Mouse (Mus musculus) CH12.LX (cell line): ENCODE results near the gene Sp100. TPM values are rescaled to one million over a fixed set of nuclear protein-coding genes. Genes with fewer than 3 reads are reported as not detected.

Experiments
- DNase-seq: peaks from one replicate; pipeline ENCODE4 v3.0.0-alpha.2; 2013; ENCODE audit errors: extremely low read depth
- H3K27ac ChIP-seq: 2 replicates; pipeline ENCODE4 v1.5.1; 2012; ENCODE audit warnings: low read depth, mild to moderate bottlenecking, control low read depth, moderate library complexity; ENCODE audit not compliant: insufficient read depth
- H3K27me3 ChIP-seq: replicated peaks from 2 replicates; pipeline ENCODE3; 2012; ENCODE audit warnings: inconsistent platforms
- H3K36me3 ChIP-seq, 2 experiments: replicated peaks in 1 of 2; 2 replicates each; pipeline versions ENCODE3 to v1.6.1; 2012; ENCODE audit warnings: inconsistent platforms in 1 of 2, low read length in 1 of 2, mild to moderate bottlenecking in 1 of 2, mixed read lengths in 1 of 2, moderate library complexity in 1 of 2; ENCODE audit not compliant: control insufficient read depth in 1 of 2, insufficient read depth in 1 of 2
- H3K4me1 ChIP-seq, 2 experiments: 2 replicates each; pipeline ENCODE4 v1.6.1; 2012; ENCODE audit warnings: inconsistent platforms in 1 of 2, moderate library complexity in 1 of 2; ENCODE audit not compliant: insufficient read depth in 2 of 2, control insufficient read depth in 1 of 2
- H3K4me2 ChIP-seq: 2 replicates; pipeline ENCODE4 v1.6.1; 2012; ENCODE audit warnings: low read depth, mild to moderate bottlenecking, control low read depth; ENCODE audit not compliant: poor library complexity, insufficient read depth, severe bottlenecking
- H3K4me3 ChIP-seq, 3 experiments: fragments of 150-350 bp in 1 of 3; sonication (generic) in 1 of 3; replicated peaks in 1 of 3; 2 replicates each; pipeline versions ENCODE3 to v1.5.1; 2011 to 2012; ENCODE audit warnings: low read depth in 2 of 3, low read length in 2 of 3, mild to moderate bottlenecking in 2 of 3, moderate library complexity in 2 of 3, control low read depth in 1 of 3, improper control_type of control experiment in 1 of 3, inconsistent platforms in 1 of 3, mixed read lengths in 1 of 3; ENCODE audit not compliant: poor library complexity in 1 of 3
- H3K79me2 ChIP-seq: replicated peaks from 2 replicates; pipeline ENCODE4 v1.6.1; 2012; ENCODE audit warnings: mild to moderate bottlenecking, moderate library complexity; ENCODE audit not compliant: control insufficient read depth, poor library complexity, insufficient read depth, severe bottlenecking; ENCODE audit errors: extremely low read depth
- H3K9ac ChIP-seq: 2 replicates; pipeline ENCODE4 v1.6.1; 2012; ENCODE audit warnings: low read depth, mild to moderate bottlenecking, control low read depth, moderate library complexity; ENCODE audit not compliant: insufficient read depth
- H3K9me3 ChIP-seq: replicated peaks from 2 replicates; pipeline ENCODE3; 2012; ENCODE audit warnings: low read length, inconsistent platforms, mixed read lengths
- BHLHE40 ChIP-seq: IDR thresholded peaks from 2 replicates; pipeline ENCODE4 v1.6.1; 2011; ENCODE audit warnings: mild to moderate bottlenecking, low read depth, low read length, improper control_type of control experiment
- CHD1 ChIP-seq: IDR thresholded peaks from 2 replicates; pipeline ENCODE4 v1.6.1; 2012; ENCODE audit warnings: low read depth, low read length, improper control_type of control experiment, inconsistent platforms
- CHD2 ChIP-seq: IDR thresholded peaks from 2 replicates; pipeline ENCODE4 v1.6.1; 2011; ENCODE audit warnings: low read length, improper control_type of control experiment
- CTCF ChIP-seq, 2 experiments: IDR thresholded peaks in 1 of 2; conservative IDR thresholded peaks in 1 of 2; 2 replicates each; pipeline ENCODE4 v1.5.1; 2011 to 2012; ENCODE audit warnings: low read depth in 2 of 2, low read length in 2 of 2, improper control_type of control experiment in 1 of 2, inconsistent platforms in 1 of 2, mild to moderate bottlenecking in 1 of 2, moderate library complexity in 1 of 2
- E2F4 ChIP-seq: IDR thresholded peaks from 2 replicates; pipeline ENCODE4 v1.6.1; 2011; ENCODE audit warnings: low read depth, low read length, improper control_type of control experiment; ENCODE audit not compliant: insufficient replicate concordance
- ELF1 ChIP-seq: IDR thresholded peaks from 2 replicates; pipeline ENCODE4 v1.6.1; 2014; ENCODE audit warnings: low read depth, mild to moderate bottlenecking, inconsistent platforms, low read length, improper control_type of control experiment
- EP300 ChIP-seq: IDR thresholded peaks from 2 replicates; pipeline ENCODE4 v1.6.1; 2011; ENCODE audit warnings: low read length, improper control_type of control experiment
- ETS1 ChIP-seq: conservative IDR thresholded peaks from 2 replicates; pipeline ENCODE4 v1.6.1; 2012; ENCODE audit warnings: low read depth, mild to moderate bottlenecking, inconsistent platforms, low read length, improper control_type of control experiment, moderate library complexity
- GABPA ChIP-seq: IDR thresholded peaks from 2 replicates; pipeline ENCODE4 v1.6.1; 2012; ENCODE audit warnings: low read depth, low read length, improper control_type of control experiment, inconsistent platforms; ENCODE audit not compliant: insufficient replicate concordance
- HCFC1 ChIP-seq: IDR thresholded peaks from 2 replicates; pipeline ENCODE4 v1.6.1; 2012; ENCODE audit warnings: low read depth, mild to moderate bottlenecking, inconsistent platforms, low read length, improper control_type of control experiment
- IRF4 ChIP-seq: IDR thresholded peaks from 2 replicates; pipeline ENCODE4 v1.6.1; 2014; ENCODE audit warnings: low read depth, mild to moderate bottlenecking, inconsistent platforms, low read length, improper control_type of control experiment
- JUN ChIP-seq: IDR thresholded peaks from 2 replicates; pipeline ENCODE4 v1.6.1; 2011; ENCODE audit warnings: low read depth, mild to moderate bottlenecking, low read length, improper control_type of control experiment, moderate library complexity; ENCODE audit not compliant: insufficient read depth
- JUND ChIP-seq: conservative IDR thresholded peaks from 2 replicates; pipeline ENCODE4 v1.6.1; 2011; ENCODE audit warnings: low read depth, low read length, improper control_type of control experiment
- KAT2A ChIP-seq: IDR thresholded peaks from 2 replicates; pipeline ENCODE4 v1.6.1; 2012; ENCODE audit warnings: low read length, improper control_type of control experiment, inconsistent platforms; ENCODE audit not compliant: insufficient replicate concordance
- MAFK ChIP-seq: IDR thresholded peaks from 2 replicates; pipeline ENCODE4 v1.6.1; 2011; ENCODE audit warnings: low read length, improper control_type of control experiment; ENCODE audit not compliant: insufficient replicate concordance
- MAX ChIP-seq: IDR thresholded peaks from 2 replicates; pipeline ENCODE4 v1.6.1; 2011; ENCODE audit warnings: low read length, improper control_type of control experiment
- MAZ ChIP-seq: IDR thresholded peaks from 2 replicates; pipeline ENCODE4 v1.6.1; 2012; ENCODE audit warnings: low read depth, mild to moderate bottlenecking, inconsistent platforms, low read length, improper control_type of control experiment, moderate library complexity
- MEF2A ChIP-seq: IDR thresholded peaks from 2 replicates; pipeline ENCODE4 v1.6.1; 2014; ENCODE audit warnings: low read depth, mild to moderate bottlenecking, inconsistent platforms, low read length, improper control_type of control experiment, borderline replicate concordance
- MXI1 ChIP-seq: IDR thresholded peaks from 2 replicates; pipeline ENCODE4 v1.6.1; 2011; ENCODE audit warnings: mild to moderate bottlenecking, low read depth, low read length, improper control_type of control experiment
- MYC ChIP-seq: IDR thresholded peaks from 2 replicates; pipeline ENCODE4 v1.6.1; 2011; ENCODE audit warnings: low read depth, mild to moderate bottlenecking, improper control_type of control experiment, low read length
- NELFE ChIP-seq: IDR thresholded peaks from 2 replicates; pipeline ENCODE4 v1.6.1; 2011; ENCODE audit warnings: low read depth, low read length, improper control_type of control experiment
- NRF1 ChIP-seq: IDR thresholded peaks from 2 replicates; pipeline ENCODE4 v1.6.1; 2014; ENCODE audit warnings: low read depth, mild to moderate bottlenecking, inconsistent platforms, low read length, improper control_type of control experiment, moderate library complexity
- PAX5 ChIP-seq: IDR thresholded peaks from 2 replicates; pipeline ENCODE4 v1.6.1; 2012; ENCODE audit warnings: low read length, inconsistent platforms, mixed read lengths
- POLR2A ChIP-seq: IDR thresholded peaks from 2 replicates; pipeline ENCODE4 v1.6.1; 2011; ENCODE audit warnings: low read depth, mild to moderate bottlenecking, improper control_type of control experiment, low read length
- POLR2AphosphoS2 ChIP-seq: IDR thresholded peaks from 2 replicates; pipeline ENCODE4 v1.6.1; 2011; ENCODE audit warnings: low read depth, low read length, improper control_type of control experiment
- RAD21 ChIP-seq: IDR thresholded peaks from 2 replicates; pipeline ENCODE4 v1.6.1; 2011; ENCODE audit warnings: low read depth, mild to moderate bottlenecking, low read length, improper control_type of control experiment, moderate library complexity
- RCOR1 ChIP-seq: conservative IDR thresholded peaks from 2 replicates; pipeline ENCODE4 v1.6.1; 2012; ENCODE audit warnings: low read depth, mild to moderate bottlenecking, inconsistent platforms, low read length, improper control_type of control experiment
- SIN3A ChIP-seq: IDR thresholded peaks from 2 replicates; pipeline ENCODE4 v1.6.1; 2012; ENCODE audit warnings: low read length, improper control_type of control experiment, inconsistent platforms
- SMC3 ChIP-seq: IDR thresholded peaks from 2 replicates; pipeline ENCODE4 v1.6.1; 2011; ENCODE audit warnings: low read depth, low read length, improper control_type of control experiment
- TBP ChIP-seq: conservative IDR thresholded peaks from 2 replicates; pipeline ENCODE4 v1.6.1; 2011; ENCODE audit warnings: low read depth, low read length, improper control_type of control experiment
- TCF12 ChIP-seq: IDR thresholded peaks from 2 replicates; pipeline ENCODE4 v1.6.1; 2014; ENCODE audit warnings: low read depth, mild to moderate bottlenecking, inconsistent platforms, low read length, improper control_type of control experiment
- UBTF ChIP-seq: IDR thresholded peaks from 2 replicates; pipeline ENCODE4 v1.6.1; 2012; ENCODE audit warnings: low read depth, mild to moderate bottlenecking, inconsistent platforms, low read length, improper control_type of control experiment, moderate library complexity
- USF1 ChIP-seq: IDR thresholded peaks from 2 replicates; pipeline ENCODE4 v1.6.1; 2014; ENCODE audit warnings: low read depth, mild to moderate bottlenecking, inconsistent platforms, low read length, improper control_type of control experiment
- USF2 ChIP-seq: conservative IDR thresholded peaks from 2 replicates; pipeline ENCODE4 v1.6.1; 2011; ENCODE audit warnings: low read depth, low read length, improper control_type of control experiment
- ZC3H11A ChIP-seq: IDR thresholded peaks from 2 replicates; pipeline ENCODE4 v1.6.1; 2012; ENCODE audit warnings: low read depth, mild to moderate bottlenecking, inconsistent platforms, low read length, improper control_type of control experiment
- ZKSCAN1 ChIP-seq: IDR thresholded peaks from 2 replicates; pipeline ENCODE4 v1.6.1; 2012; ENCODE audit warnings: low read depth, inconsistent platforms, low read length, improper control_type of control experiment, borderline replicate concordance
- ZMIZ1 ChIP-seq: IDR thresholded peaks from 2 replicates; pipeline ENCODE4 v1.6.1; 2012; ENCODE audit warnings: low read depth, mild to moderate bottlenecking, inconsistent platforms, low read length, improper control_type of control experiment
- ZNF384 ChIP-seq: IDR thresholded peaks from 2 replicates; pipeline ENCODE4 v1.6.1; 2012; ENCODE audit warnings: low read depth, low read length, improper control_type of control experiment, inconsistent platforms
- dilution Hi-C: fragments of 300-500 bp; cut with MboI; formaldehyde crosslinking; loops from 2 replicates; pipeline ENCODE4 v1.14.3; 2020; ENCODE audit warnings: low sequenced_read_pairs; ENCODE audit not compliant: extremely low pct_unique_long_range_greater_than_20kb, extremely low pct_ligation_motif_present
- in situ Hi-C: fragments of 300-500 bp; cut with MboI; formaldehyde crosslinking; loops from 3 replicates; pipeline ENCODE4 v1.14.3; 2019; ENCODE audit warnings: low sequenced_read_pairs, low pct_ligation_motif_present, low pct_unique_long_range_greater_than_20kb, mixed read lengths
- polyA plus RNA-seq: library from polyadenylated mRNA; unstranded; fragments of >175 nt; gene quantifications from 2 replicates; pipeline ENCODE4 v1.2.1, GENCODE M21; 2012; ENCODE audit warnings: low read depth; ENCODE audit not compliant: insufficient read length
- total RNA-seq, 2 experiments: library from RNA; depleted of rRNA; stranded (reverse); fragments of 300-350 nt in 1 of 2; fragments of >200 nt in 1 of 2; gene quantifications; 2 replicates each; pipeline ENCODE4 v1.2.3; 2012 to 2014

Sp100 gene
- total and polyA plus RNA-seq, 3 experiments: 24.7 to 74.0 (median 59.5) TPM

DNA sequence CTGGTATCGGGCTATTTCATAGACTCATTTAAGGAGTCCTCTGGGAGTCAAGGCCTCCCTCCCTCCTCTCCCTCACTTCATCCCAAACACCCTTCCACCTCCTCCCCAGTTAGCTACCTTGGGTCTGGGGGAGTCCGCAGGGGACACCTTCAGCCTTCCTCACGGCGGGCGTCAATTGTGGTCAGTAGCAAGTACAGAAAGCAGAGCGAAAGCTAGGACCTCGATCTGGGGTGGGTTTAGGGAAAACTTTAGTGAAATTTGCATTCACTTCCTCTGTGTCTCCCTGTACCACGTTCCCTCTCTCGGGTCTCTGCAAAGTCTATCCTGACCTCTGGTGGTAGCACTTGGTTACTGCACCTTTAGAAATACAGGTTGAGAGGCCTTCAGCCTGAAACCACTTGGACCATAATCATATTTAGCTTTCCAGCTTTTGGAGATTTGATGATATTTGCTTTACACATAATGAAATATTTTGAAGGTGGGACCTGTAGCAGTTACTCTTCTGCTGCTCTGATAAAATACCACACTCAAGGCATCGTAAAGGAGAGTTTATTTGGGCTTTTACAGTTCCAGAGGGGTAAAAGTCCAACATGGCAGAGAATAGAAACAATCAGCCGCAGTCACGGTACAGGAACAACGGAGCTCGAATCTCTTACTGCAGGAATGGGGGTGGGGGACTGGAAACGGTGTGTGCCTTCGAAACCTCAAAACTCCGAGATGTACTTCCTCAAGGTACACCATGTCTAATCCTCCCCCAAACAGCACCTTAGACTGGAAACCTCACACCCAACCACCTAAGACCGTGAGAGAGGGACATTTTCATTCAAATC, 86.8 kb downstream of the Sp100 start:
- dilution Hi-C loops: no loop called here

DNA sequence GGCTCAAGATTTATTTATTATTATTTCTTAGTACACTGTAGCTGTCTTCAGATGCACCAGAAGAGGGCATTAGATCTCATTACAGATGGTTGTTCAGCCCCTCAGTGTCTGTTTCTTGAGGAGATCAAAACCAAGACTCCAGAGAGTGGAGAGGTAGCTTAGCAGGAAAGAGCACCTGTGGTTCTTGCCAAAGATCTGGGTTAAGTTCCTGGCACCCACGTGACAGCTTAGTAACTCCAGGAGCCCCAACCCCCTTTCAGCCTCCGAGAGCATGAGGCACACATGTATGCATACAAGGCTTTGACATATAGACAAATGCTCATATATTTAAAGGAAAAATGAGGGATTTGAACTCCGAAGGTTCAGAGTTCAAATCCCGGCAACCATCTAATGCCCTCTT, 89.2 kb downstream of the Sp100 start:
- no peak overlapping the region for H3K4me3 ChIP-seq
- dilution Hi-C loops (no loop called here), in situ Hi-C loops (no loop called here)
- no peak overlapping the region for H3K9ac ChIP-seq
- no peak overlapping the region for H3K27ac ChIP-seq
- no peak for DNase-seq
- peaks cover 19 to 55% of the 10 kb centered on the region in 2 experiments for H3K4me1 ChIP-seq
- TF ChIP-seq PAX5 (no peak), CTCF (conservative IDR thresholded peaks at IDR 0.05 in 1 of 2, IDR thresholded peaks at IDR 0.05 in 1 of 2; ENCODE audit: low read depth in 2 of 2, low read length in 2 of 2) (0 out of 4 replicates have a peak, but pooled peaks of 1 of the 2 experiments have one; percentile 6), POLR2A (no peak), KAT2A (no peak), ZMIZ1 (no peak), MAX (no peak), E2F4 (no peak), ZNF384 (no peak)
- H3K36me3 ChIP-seq: peaks cover 0 to 22% of the 10 kb centered on the region in 2 experiments
- H3K4me2 ChIP-seq: no peak overlapping the region
- peaks cover 16% of the 10 kb centered on the region for H3K79me2 ChIP-seq
- H3K9me3 ChIP-seq: peaks cover 5% of the 10 kb centered on the region
- H3K27me3 ChIP-seq: no peaks in the 10 kb centered on the region

More for the DNA sequence above, 86.8 kb downstream of the Sp100 start:
- peaks cover 7% of the 10 kb centered on the region for H3K9me3 ChIP-seq
- H3K4me2 ChIP-seq: 0 out of 2 replicates have a peak overlapping the region, but pooled peaks have one; percentile 18
- H3K4me1 ChIP-seq: peaks cover 24 to 56% of the 10 kb centered on the region in 2 experiments
- TF ChIP-seq USF2: 0 out of 2 replicates have a peak, but pooled peaks have one; percentile 7
- TF ChIP-seq BHLHE40: peak; percentile 67
- no peak for TF ChIP-seq KAT2A
- peak; percentile 95 to 96 for TF ChIP-seq CTCF (conservative IDR thresholded peaks at IDR 0.05 in 1 of 2, IDR thresholded peaks at IDR 0.05 in 1 of 2; ENCODE audit: low read depth in 2 of 2, low read length in 2 of 2)
- TF ChIP-seq ZMIZ1: peak; percentile 75
- TF ChIP-seq E2F4: peak; percentile 75; the same call in 1 of the 2 replicates
- TF ChIP-seq GABPA: no peak
- peak; percentile 85 for TF ChIP-seq NELFE
- no peak for TF ChIP-seq ZNF384
- peak; percentile 82 for TF ChIP-seq MEF2A
- TF ChIP-seq MXI1: no peak; the same call in 1 of the 2 replicates
- no peak for TF ChIP-seq MAFK
- peak; percentile 97 for TF ChIP-seq MYC
- no peak; the same call in none of the 2 replicates for TF ChIP-seq RAD21
- TF ChIP-seq ZC3H11A: peak; percentile 96
- no peak for TF ChIP-seq NRF1
- TF ChIP-seq CHD2: peak; percentile 74; the same call in 1 of the 2 replicates
- TF ChIP-seq JUND: no peak; the same call in 1 of the 2 replicates
- TF ChIP-seq ZKSCAN1: no peak
- TF ChIP-seq HCFC1: peak; percentile 62; the same call in 1 of the 2 replicates
- TF ChIP-seq EP300: peak; percentile 56
- TF ChIP-seq MAX: peak; percentile 87
- peak; percentile 92 for TF ChIP-seq POLR2AphosphoS2
- peak; percentile 30; the same call in 1 of the 2 replicates for TF ChIP-seq CHD1
- peak; percentile 96 for TF ChIP-seq SIN3A
- TF ChIP-seq IRF4: peak; percentile 90
- TF ChIP-seq TCF12: peak; percentile 95
- TF ChIP-seq JUN: no peak
- no peak for TF ChIP-seq PAX5
- peak; percentile 18; the same call in 1 of the 2 replicates for TF ChIP-seq ELF1
- TF ChIP-seq TBP: peak; percentile 95
- peak; percentile 87 for TF ChIP-seq POLR2A
- no peak; the same call in 1 of the 2 replicates for TF ChIP-seq MAZ
- peak; percentile 10; the same call in 1 of the 2 replicates for TF ChIP-seq USF1
- peak; percentile 98 for TF ChIP-seq SMC3
- 0 out of 2 replicates have a peak, but pooled peaks have one; percentile 57 for TF ChIP-seq RCOR1
- TF ChIP-seq ETS1: peak; percentile 63
- no peak for TF ChIP-seq UBTF
- TF ChIP-seq, all 38 proteins: peak for 25
- peaks cover 21 to 37% of the 10 kb centered on the region in 2 experiments for H3K36me3 ChIP-seq
- H3K9ac ChIP-seq: peak overlapping the region; percentile 99
- in situ Hi-C loops: no loop called here
- H3K79me2 ChIP-seq: peaks cover 41% of the 10 kb centered on the region
- DNase-seq: peak; percentile 96
- peak overlapping the region; percentile 74 to 98 (median 98) for H3K4me3 ChIP-seq
- H3K27ac ChIP-seq: peak overlapping the region; percentile 97
- H3K27me3 ChIP-seq: no peaks in the 10 kb centered on the region
